Mouse (Mus musculus) stomach, adult 2 months (tissue): ENCODE measurements around the gene Olfr1277. TPM values are rescaled to one million over a fixed set of nuclear protein-coding genes. Genes with fewer than 3 reads are reported as not detected.

Experiments used
- polyA plus RNA-seq: library from polyadenylated mRNA; depleted of rRNA; stranded (reverse); fragments of >200 nt; gene quantifications from 2 replicates; pipeline ENCODE4 v1.2.3, GENCODE M21; 2012; rRNA removed

Olfr1277 gene
- polyA plus RNA-seq: not detected in 2 replicates

GRCm38 (mm10) chr2:111274006-111274405 is at the start of gene Olfr1277:
Gene Olfr1277, minus strand, starts transcription at chr2:111274106.

GRCm38 (mm10) chr2:111313717-111314116 is 39.8 kb upstream of the Olfr1277 start, which contains the start of gene Olfr1280:
Gene Olfr1280, plus strand, starts transcription at chr2:111314017.

GRCm38 (mm10) chr2:111300374-111300773 is 26.5 kb upstream of the Olfr1277 start, which contains the start of gene Olfr1279:
Gene Olfr1279, plus strand, starts transcription at chr2:111300635.

DNA sequence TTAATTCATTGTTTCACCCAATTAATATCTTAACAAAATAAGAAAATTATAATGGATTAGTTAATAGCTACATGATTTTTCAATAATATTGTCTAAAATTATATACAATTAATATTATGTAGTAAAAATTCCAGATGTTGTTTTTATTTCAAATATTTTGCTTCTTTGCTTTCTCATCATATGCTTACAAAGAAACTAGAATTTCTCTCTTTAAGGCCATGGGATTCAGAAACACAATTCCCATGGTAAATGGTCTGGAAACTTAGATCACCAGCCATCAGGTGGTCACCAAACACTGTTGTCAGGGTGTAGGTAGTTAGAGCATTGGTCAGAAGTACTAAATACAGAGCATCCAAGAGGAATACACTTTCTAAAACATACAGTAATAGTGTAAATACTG is 15.9 kb upstream of the Olfr1277 start, which contains the start of gene Olfr1278:
Gene Olfr1278 (plus strand): TSS at position 301 of the 400 bp plus-strand sequence.

DNA sequence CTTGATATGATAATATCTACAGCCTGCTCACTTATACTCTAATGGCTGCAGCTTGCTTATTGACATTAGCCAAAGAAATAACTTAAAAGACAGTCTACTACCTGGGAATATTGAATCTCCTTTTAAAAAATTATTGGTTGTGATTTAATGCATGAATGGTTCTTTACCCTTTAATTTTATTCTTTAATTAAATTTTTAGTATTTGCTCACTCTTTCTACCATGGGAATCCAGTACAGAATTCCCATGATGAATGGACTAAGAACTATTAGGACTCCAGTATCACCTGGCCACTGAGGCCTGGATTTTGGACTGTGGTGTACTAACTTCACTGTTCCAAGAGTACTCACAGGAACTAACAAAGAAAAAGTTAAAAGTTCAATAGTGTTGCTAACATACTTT is 19.7 kb downstream of the Olfr1277 start, which contains the start of gene Olfr1276:
Gene Olfr1276 (plus strand): TSS at position 301 of the 400 bp plus-strand sequence.

DNA sequence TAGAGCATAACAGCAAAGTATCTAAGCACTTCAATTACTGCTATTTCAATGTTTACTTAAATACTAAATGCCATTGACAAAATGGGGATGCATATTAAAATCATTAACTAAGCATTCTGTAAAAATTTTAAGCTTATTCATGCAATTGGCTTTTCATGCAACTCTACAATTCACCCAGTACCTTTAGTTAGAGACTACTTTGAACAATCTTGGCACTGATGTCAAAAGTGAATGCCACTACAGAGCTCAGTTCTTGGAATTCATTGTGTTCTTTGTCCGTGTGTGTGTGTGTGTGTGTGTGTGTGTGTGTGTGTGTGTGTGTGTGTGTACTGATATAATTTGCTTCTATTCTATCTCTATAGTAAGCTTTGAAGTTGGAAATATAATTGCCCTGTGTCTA is 38.7 kb downstream of the Olfr1277 start, which contains the start of gene Olfr1275:
Gene Olfr1275 (minus strand): TSS at position 101 of the 400 bp plus-strand sequence.

GRCm38 (mm10) chr2:111229502-111229901 is 44.4 kb downstream of the Olfr1277 start, which contains the start of gene 4930430A15Rik:
Gene 4930430A15Rik, minus strand, starts transcription at chr2:111229602.

Other genes with a start within 250 kb of the Olfr1277 start
- gene Gm13941, start 168.1 kb downstream of the Olfr1277 start, polyA plus RNA-seq: not detected in 2 replicates
- gene Gm15130, start 121.2 kb downstream of the Olfr1277 start, polyA plus RNA-seq: not detected in 2 replicates
- gene 4930430A15Rik, start 44.5 kb downstream of the Olfr1277 start, polyA plus RNA-seq: not detected in 2 replicates
- gene Olfr1275, start 38.8 kb downstream of the Olfr1277 start, polyA plus RNA-seq: not detected in 2 replicates
- not detected in 2 replicates for gene Olfr1276, start 19.6 kb downstream of the Olfr1277 start, polyA plus RNA-seq
- gene Olfr1278, start 16.0 kb upstream of the Olfr1277 start, polyA plus RNA-seq: not detected in 2 replicates
- not detected in 2 replicates for gene Olfr1279, start 26.5 kb upstream of the Olfr1277 start, polyA plus RNA-seq
- gene Olfr1280, start 39.9 kb upstream of the Olfr1277 start, polyA plus RNA-seq: not detected in 2 replicates
- not detected in 2 replicates for gene Olfr1281, start 52.4 kb upstream of the Olfr1277 start, polyA plus RNA-seq
- not detected in 2 replicates for gene Olfr1282, start 62.0 kb upstream of the Olfr1277 start, polyA plus RNA-seq
- not detected in 2 replicates for gene Olfr1283, start 92.7 kb upstream of the Olfr1277 start, polyA plus RNA-seq
- gene Olfr1284, start 101.4 kb upstream of the Olfr1277 start, polyA plus RNA-seq: not detected in 2 replicates
- gene Olfr1286, start 149.0 kb upstream of the Olfr1277 start, polyA plus RNA-seq: not detected in 2 replicates
- not detected in 2 replicates for gene Olfr1287, start 175.0 kb upstream of the Olfr1277 start, polyA plus RNA-seq
- not detected in 2 replicates for gene Olfr1288, start 200.0 kb upstream of the Olfr1277 start, polyA plus RNA-seq
- gene Olfr1289, start 206.7 kb upstream of the Olfr1277 start, polyA plus RNA-seq: not detected in 2 replicates
- not detected in 2 replicates for gene Olfr1290, start 219.7 kb upstream of the Olfr1277 start, polyA plus RNA-seq
- gene Olfr1291-ps1, start 223.1 kb upstream of the Olfr1277 start, polyA plus RNA-seq: not detected in 2 replicates